Mouse (Mus musculus): Measurements from ENCODE around the gene Uimc1. TPM values are rescaled to one million over a fixed set of nuclear protein-coding genes. Genes with fewer than 3 reads are reported as not detected.

Gene Uimc1
- polyA plus RNA-seq, 1 experiment from 2014 or later = 12.1 TPM

DNA sequence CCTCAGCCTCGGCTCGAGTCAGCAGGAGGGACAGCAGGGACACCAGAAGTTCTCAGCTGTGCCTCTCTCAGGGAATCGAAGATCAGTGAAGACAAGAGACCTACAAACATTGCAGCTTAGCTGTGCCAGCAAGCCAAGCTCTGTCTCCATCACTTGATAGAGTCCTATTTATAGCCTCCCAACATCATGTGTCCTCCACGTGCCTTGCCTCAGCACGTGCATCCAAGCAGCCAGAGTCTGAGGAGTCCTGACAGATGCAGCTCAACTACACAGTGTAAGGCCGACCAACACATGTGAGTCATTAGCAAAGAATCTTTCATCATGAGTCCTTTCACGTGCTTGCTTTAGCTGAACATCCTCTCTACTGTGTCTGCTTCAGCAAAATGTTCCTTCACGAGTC is 7.6 kb upstream of the Uimc1 start:
- Histone ChIP-seq H3K9ac (replicated peaks) (no peak overlapping the region), H3K27ac (ENCODE audit: low read depth) (no peak overlapping the region), H3K4me1 (ENCODE audit: insufficient read depth) (peaks cover 10% of the 10 kb centered on the region), H3K36me3 (replicated peaks; ENCODE audit: insufficient read depth, low read length) (peaks cover 7% of the 10 kb centered on the region), H3K4me3 (ENCODE audit: low read depth, low read length) (no peak overlapping the region), H3K9me3 (ENCODE audit: low read length) (no peaks in the 10 kb centered on the region), H3K27me3 (ENCODE audit: insufficient read depth, low read length) (no peaks in the 10 kb centered on the region), H3K4me2 (ENCODE audit: low read depth, low read length) (no peak overlapping the region)
- DNase-seq = no peak
- no peak for ATAC-seq
- TF ChIP-seq EP300 (IDR thresholded peaks at IDR 0.05; ENCODE audit: low read depth) (no peak), CTCF (IDR thresholded peaks at IDR 0.05; ENCODE audit: low read depth) (no peak)
- 91% methylated on average over 8 of the region's 8 CpGs for WGBS (ENCODE audit: insufficient replicate concordance)

- Histone ChIP-seq H3K9ac (replicated peaks) (no peak overlapping the region), H3K9me3 (ENCODE audit: low read length) (no peaks in the 10 kb centered on the region), H3K27me3 (ENCODE audit: insufficient read depth, low read length) (no peaks in the 10 kb centered on the region), H3K4me2 (ENCODE audit: low read depth, low read length) (peak overlapping the region; percentile 15; the same call in 1 of the 2 replicates), H3K36me3 (replicated peaks; ENCODE audit: insufficient read depth, low read length) (peaks cover 7% of the 10 kb centered on the region), H3K4me1 (ENCODE audit: insufficient read depth) (peaks cover 10% of the 10 kb centered on the region), H3K4me3 (ENCODE audit: low read depth, low read length) (no peak overlapping the region), H3K27ac (ENCODE audit: low read depth) (no peak overlapping the region)
- TF ChIP-seq EP300 (IDR thresholded peaks at IDR 0.05; ENCODE audit: low read depth) (no peak), CTCF (IDR thresholded peaks at IDR 0.05; ENCODE audit: low read depth) (no peak)
- 88% methylated on average over 4 of the region's 4 CpGs for WGBS (ENCODE audit: insufficient replicate concordance)
- DNase-seq = no peak
- ATAC-seq = no peak
Observed at GRCm38 (mm10) chr13:55107116-55107515, 7.0 kb upstream of the Uimc1 start.

DNA sequence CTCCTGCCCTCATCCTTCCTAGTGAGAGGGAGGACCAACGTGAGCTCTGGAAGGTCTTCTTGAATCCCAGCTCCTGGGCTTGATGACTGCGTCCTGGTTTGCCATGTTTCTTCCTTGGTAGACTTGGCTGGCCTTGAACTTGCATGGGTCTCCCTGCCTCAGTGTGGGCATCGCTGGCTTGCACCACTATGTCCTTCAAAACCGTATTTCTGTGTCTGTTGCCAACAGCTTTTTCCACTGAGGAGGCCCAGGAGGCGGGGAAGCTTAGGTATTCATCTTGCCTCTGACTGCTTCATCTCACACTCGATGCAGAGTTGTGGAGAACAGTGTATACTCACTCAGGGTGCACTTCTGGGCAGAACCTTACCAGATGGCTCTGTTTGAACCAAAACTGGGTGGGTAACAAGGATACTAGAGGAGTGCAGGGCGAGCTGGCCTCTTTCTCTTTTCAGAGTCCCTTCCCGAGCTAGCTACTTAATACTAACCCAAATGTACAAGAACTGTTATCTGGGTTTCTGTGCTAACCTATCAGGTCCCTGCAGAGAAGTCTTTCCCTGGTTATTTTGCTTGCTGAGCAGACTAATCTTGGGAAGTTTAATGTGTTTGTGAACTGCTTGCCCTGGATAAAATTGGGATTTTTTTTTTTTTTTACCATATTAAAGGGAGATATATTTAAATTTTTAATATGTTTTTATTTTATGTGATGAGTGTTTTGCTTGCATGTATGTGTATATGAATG is 6.0 kb upstream of the Uimc1 start:
- no peak for TF ChIP-seq CTCF (IDR thresholded peaks at IDR 0.05; ENCODE audit: low read depth)
- no peak for TF ChIP-seq EP300 (IDR thresholded peaks at IDR 0.05; ENCODE audit: low read depth)
- Histone ChIP-seq H3K27ac (ENCODE audit: low read depth) (peak overlapping the region; percentile 62), H3K9me3 (ENCODE audit: low read length) (no peaks in the 10 kb centered on the region), H3K4me1 (ENCODE audit: insufficient read depth) (peaks cover 10% of the 10 kb centered on the region), H3K9ac (replicated peaks) (peak overlapping the region; percentile 82), H3K27me3 (ENCODE audit: insufficient read depth, low read length) (no peaks in the 10 kb centered on the region), H3K4me3 (ENCODE audit: low read depth, low read length) (peak overlapping the region; percentile 84), H3K4me2 (ENCODE audit: low read depth, low read length) (peak overlapping the region; percentile 88), H3K36me3 (replicated peaks; ENCODE audit: insufficient read depth, low read length) (peaks cover 7% of the 10 kb centered on the region)
- ATAC-seq (no peak), DNase-seq (peak; percentile 23)
- 16% methylated on average over 8 of the region's 8 CpGs for WGBS (ENCODE audit: insufficient replicate concordance)

- peak; percentile 97 for ATAC-seq
- WGBS (ENCODE audit: insufficient replicate concordance) = under 1% methylated on average over 63 of the region's 66 CpGs
- peak within 1 kb of the TSS; percentile 88 for H3K4me2 ChIP-seq (ENCODE audit: low read depth, low read length)
Observed at GRCm38 (mm10) chr13:55105045-55105952, 5.2 kb upstream of the Uimc1 start, which contains the start of gene Zfp346. Zfp346 (plus strand) TSS chr13:55105311.

DNA sequence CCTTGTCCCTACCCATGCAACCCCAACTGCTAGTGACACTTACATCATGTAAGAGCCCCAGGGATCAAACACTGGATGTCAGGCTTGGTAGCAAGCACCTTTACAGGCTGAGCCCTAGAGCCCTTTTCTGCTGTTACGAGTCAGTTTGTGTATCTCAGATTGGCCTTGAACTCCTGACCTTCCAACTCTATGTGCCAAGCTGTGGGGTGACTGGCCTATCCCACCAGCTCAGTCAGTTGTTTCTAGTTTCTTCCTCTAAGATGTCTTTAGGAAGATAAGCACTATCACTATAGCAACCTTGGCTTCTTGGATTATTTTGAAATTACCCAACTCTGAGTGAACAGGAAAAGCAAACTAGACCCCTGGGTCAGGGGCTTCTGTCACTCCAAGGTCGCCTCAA is 3.3 kb upstream of the Uimc1 start:
- Histone ChIP-seq H3K36me3 (replicated peaks; ENCODE audit: insufficient read depth, low read length) (peaks cover 6% of the 10 kb centered on the region), H3K27me3 (ENCODE audit: insufficient read depth, low read length) (no peaks in the 10 kb centered on the region), H3K4me3 (ENCODE audit: low read depth, low read length) (no peak overlapping the region), H3K9me3 (ENCODE audit: low read length) (no peaks in the 10 kb centered on the region), H3K27ac (ENCODE audit: low read depth) (no peak overlapping the region), H3K4me1 (ENCODE audit: insufficient read depth) (peaks cover 15% of the 10 kb centered on the region), H3K9ac (replicated peaks) (no peak overlapping the region), H3K4me2 (ENCODE audit: low read depth, low read length) (no peak overlapping the region)
- ATAC-seq (no peak), DNase-seq (no peak)
- TF ChIP-seq EP300 (IDR thresholded peaks at IDR 0.05; ENCODE audit: low read depth) = no peak
- no peak for TF ChIP-seq CTCF (IDR thresholded peaks at IDR 0.05; ENCODE audit: low read depth)
- 59% methylated on average over 2 of the region's 2 CpGs for WGBS (ENCODE audit: insufficient replicate concordance)

More at GRCm38 (mm10) chr13:55105045-55105952, 5.2 kb upstream of the Uimc1 start, which contains the start of gene Zfp346:
- Histone ChIP-seq H3K4me3 (ENCODE audit: low read depth, low read length) (peak within 1 kb of the TSS; percentile 84), H3K27me3 (ENCODE audit: insufficient read depth, low read length) (no peaks in the 10 kb centered on the region), H3K9ac (replicated peaks) (peak within 1 kb of the TSS; percentile 82), H3K4me1 (ENCODE audit: insufficient read depth) (peaks cover 10% of the 10 kb centered on the region), H3K9me3 (ENCODE audit: low read length) (no peaks in the 10 kb centered on the region), H3K27ac (ENCODE audit: low read depth) (peak within 1 kb of the TSS; percentile 62), H3K36me3 (replicated peaks; ENCODE audit: insufficient read depth, low read length) (peaks cover 7% of the 10 kb centered on the region)
- TF ChIP-seq EP300 (IDR thresholded peaks at IDR 0.05; ENCODE audit: low read depth) = peak; percentile 52; the same call in 1 of the 2 replicates
- peak; percentile 65 for TF ChIP-seq CTCF (IDR thresholded peaks at IDR 0.05; ENCODE audit: low read depth)
- DNase-seq = peak; percentile 98

GRCm38 (mm10) chr13:55102366-55102765 is 2.3 kb upstream of the Uimc1 start:
- no peaks in the 10 kb centered on the region for H3K9me3 ChIP-seq (ENCODE audit: low read length)
- no peak for ATAC-seq
- no peak overlapping the region for H3K27ac ChIP-seq (ENCODE audit: low read depth)
- 86% methylated on average over 3 of the region's 3 CpGs for WGBS (ENCODE audit: insufficient replicate concordance)
- no peak for DNase-seq
- H3K4me1 ChIP-seq (ENCODE audit: insufficient read depth) = peaks cover 15% of the 10 kb centered on the region
- H3K27me3 ChIP-seq (ENCODE audit: insufficient read depth, low read length) = no peaks in the 10 kb centered on the region
- no peak overlapping the region for H3K4me2 ChIP-seq (ENCODE audit: low read depth, low read length)
- H3K36me3 ChIP-seq (replicated peaks; ENCODE audit: insufficient read depth, low read length) = no peaks in the 10 kb centered on the region
- H3K4me3 ChIP-seq (ENCODE audit: low read depth, low read length) = no peak overlapping the region
- H3K9ac ChIP-seq (replicated peaks) = no peak overlapping the region
- TF ChIP-seq EP300 (IDR thresholded peaks at IDR 0.05; ENCODE audit: low read depth) (no peak), CTCF (IDR thresholded peaks at IDR 0.05; ENCODE audit: low read depth) (no peak)
